Mouse (Mus musculus) c-Kit-negative CD71-positive TER-119-positive erythroid progenitor cells, embryonic 14.5 days (primary cell): ENCODE results near the gene Sptlc2.

Experiments used
- DNase-seq: peaks from one replicate; pipeline ENCODE4 v3.0.0-alpha.2; 2013; ENCODE audit warnings: low read depth, low spot score

The Sptlc2 gene

GRCm38 (mm10) chr12:87388122-87388774 lies at the start of gene Sptlc2:
TSS of gene Sptlc2 (minus strand) at chr12:87388355.
- peak; percentile 99 for DNase-seq

GRCm38 (mm10) chr12:87428885-87429284 lies 40.7 kb upstream of the Sptlc2 start:
- no peak for DNase-seq

- DNase-seq, result no peak
Measured at GRCm38 (mm10) chr12:87428295-87428694, 40.1 kb upstream of the Sptlc2 start.

- DNase-seq, result no peak
Measured at GRCm38 (mm10) chr12:87426354-87427031, 38.3 kb upstream of the Sptlc2 start.

DNA sequence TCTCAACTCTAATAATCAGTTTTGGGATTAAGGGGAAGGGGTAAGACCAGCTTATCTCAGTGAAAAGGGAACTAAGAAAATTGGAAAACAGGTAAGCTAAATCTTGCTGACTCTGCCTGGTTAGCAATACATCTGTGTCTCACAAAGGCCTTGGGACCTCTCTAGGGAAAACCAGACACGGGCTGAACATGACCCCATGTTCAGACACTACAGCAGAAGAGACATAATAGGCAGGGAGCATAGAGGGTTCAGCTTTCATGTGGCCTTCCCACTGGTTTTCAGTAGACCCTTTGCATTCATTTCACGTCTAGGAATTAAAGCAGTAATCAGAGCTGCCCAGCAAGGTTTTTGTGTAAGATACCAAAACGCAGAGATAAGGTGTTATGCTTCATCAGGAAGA lies 36.4 kb upstream of the Sptlc2 start:
- DNase-seq, result no peak

GRCm38 (mm10) chr12:87423700-87424099 lies 35.5 kb upstream of the Sptlc2 start:
- no peak for DNase-seq

- DNase-seq, result no peak
Measured at GRCm38 (mm10) chr12:87421708-87422507, 33.8 kb upstream of the Sptlc2 start.

- no peak for DNase-seq
Measured at GRCm38 (mm10) chr12:87419974-87420485, 31.9 kb upstream of the Sptlc2 start.

- no peak for DNase-seq
Measured at GRCm38 (mm10) chr12:87418921-87419320, 30.8 kb upstream of the Sptlc2 start.

DNA sequence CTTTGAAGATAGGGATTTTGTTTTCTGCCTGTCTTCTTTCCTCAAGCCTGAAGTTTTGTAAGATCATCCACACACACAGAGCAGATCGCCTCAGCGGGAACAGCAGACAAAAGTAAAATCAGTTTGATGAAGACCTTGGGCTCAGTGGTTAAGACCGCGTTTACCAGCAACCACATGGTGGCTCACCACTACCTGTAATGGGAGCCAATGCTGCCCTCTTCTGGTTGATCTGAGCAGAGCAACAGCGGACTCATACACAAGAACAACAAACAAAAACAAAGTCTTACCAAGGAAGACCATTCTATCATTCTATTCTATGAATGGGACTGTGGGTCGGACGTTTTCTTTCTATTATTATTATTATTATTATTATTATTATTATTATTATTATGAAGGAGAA lies 28.5 kb upstream of the Sptlc2 start:
- peak; percentile 49 for DNase-seq

DNA sequence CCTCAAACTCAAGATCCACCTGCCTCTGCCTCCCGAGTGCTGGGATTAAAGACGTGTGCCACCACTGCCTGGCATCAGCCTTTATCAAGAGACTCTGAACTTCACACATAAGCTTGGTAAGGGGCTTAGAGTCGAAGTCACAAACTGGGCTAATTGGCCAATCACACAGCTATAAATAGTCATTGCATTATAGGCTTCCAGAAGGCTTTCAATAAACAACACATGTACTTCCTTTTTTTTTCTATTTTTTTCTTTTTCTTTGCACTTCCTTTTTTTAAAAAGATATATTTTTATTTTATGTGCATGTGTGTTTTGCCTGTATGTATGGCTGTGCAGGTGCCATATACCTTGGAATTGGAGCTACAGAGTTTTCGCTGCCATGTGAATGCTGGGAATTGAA lies 27.2 kb upstream of the Sptlc2 start:
- DNase-seq, result no peak

DNA sequence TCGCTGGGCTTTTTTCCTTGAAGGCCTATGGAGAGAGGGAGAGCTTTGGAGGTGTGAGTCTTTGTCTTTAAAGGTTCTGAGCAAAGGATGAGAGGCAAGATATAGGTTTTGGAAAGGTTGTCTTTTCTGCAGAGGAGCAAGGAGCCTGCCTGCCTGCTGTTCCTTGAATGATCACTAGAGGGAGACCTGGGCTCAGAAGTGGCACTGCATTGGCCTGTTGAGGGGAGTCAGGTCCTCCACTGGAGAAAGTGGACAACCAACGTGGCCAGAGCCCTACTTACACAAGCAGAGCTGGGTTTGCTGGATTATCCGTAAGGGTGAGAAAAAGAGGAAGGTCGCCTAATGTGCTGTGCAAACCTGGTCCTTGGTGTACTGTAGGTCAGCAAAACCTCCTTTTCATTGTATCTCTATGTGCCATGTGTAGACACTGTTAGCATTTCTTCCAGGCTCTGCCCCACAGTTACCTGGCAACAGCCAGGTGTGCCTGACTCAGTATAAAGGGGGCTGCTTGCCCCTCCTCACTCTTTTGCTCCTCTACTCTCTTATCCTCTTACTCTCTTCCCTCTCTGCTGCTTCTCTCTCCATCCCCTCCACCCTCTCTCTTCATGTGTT lies 25.1 kb upstream of the Sptlc2 start:
- peak; percentile 16 for DNase-seq

- no peak for DNase-seq
Measured at GRCm38 (mm10) chr12:87410999-87411398, 22.8 kb upstream of the Sptlc2 start.

GRCm38 (mm10) chr12:87409123-87409522 lies 21.0 kb upstream of the Sptlc2 start:
- DNase-seq, result no peak

- DNase-seq, result no peak
Measured at GRCm38 (mm10) chr12:87407869-87408605, 19.9 kb upstream of the Sptlc2 start.

GRCm38 (mm10) chr12:87405721-87406120 lies 17.6 kb upstream of the Sptlc2 start:
- DNase-seq, result no peak

GRCm38 (mm10) chr12:87405165-87405564 lies 17.0 kb upstream of the Sptlc2 start:
- no peak for DNase-seq

- no peak for DNase-seq
Measured at GRCm38 (mm10) chr12:87401883-87402282, 13.7 kb upstream of the Sptlc2 start.

GRCm38 (mm10) chr12:87399119-87399819 lies 11.1 kb upstream of the Sptlc2 start:
- DNase-seq, result no peak

- DNase-seq, result no peak
Measured at GRCm38 (mm10) chr12:87397811-87398417, 9.8 kb upstream of the Sptlc2 start.
